Mouse (Mus musculus) small intestine, adult 2 months (tissue): Measurements from ENCODE around the gene Uggt2.

ENCODE experiments used
- CTCF ChIP-seq: fragments of 200-500 bp; IDR thresholded peaks from 2 replicates; pipeline ENCODE4 v1.5.1; 2012; ENCODE audit warnings: low read depth, mild to moderate bottlenecking, control low read depth, inconsistent platforms, low read length, moderate library complexity, mixed read lengths; ENCODE audit not compliant: insufficient replicate concordance, insufficient read length; ENCODE audit errors: extremely low read depth
- POLR2A ChIP-seq: fragments of 200-500 bp; IDR thresholded peaks from 2 replicates; pipeline ENCODE4 v1.6.1; 2012; ENCODE audit warnings: low read depth, mild to moderate bottlenecking, control low read depth, inconsistent platforms, low read length, moderate library complexity

DNA sequence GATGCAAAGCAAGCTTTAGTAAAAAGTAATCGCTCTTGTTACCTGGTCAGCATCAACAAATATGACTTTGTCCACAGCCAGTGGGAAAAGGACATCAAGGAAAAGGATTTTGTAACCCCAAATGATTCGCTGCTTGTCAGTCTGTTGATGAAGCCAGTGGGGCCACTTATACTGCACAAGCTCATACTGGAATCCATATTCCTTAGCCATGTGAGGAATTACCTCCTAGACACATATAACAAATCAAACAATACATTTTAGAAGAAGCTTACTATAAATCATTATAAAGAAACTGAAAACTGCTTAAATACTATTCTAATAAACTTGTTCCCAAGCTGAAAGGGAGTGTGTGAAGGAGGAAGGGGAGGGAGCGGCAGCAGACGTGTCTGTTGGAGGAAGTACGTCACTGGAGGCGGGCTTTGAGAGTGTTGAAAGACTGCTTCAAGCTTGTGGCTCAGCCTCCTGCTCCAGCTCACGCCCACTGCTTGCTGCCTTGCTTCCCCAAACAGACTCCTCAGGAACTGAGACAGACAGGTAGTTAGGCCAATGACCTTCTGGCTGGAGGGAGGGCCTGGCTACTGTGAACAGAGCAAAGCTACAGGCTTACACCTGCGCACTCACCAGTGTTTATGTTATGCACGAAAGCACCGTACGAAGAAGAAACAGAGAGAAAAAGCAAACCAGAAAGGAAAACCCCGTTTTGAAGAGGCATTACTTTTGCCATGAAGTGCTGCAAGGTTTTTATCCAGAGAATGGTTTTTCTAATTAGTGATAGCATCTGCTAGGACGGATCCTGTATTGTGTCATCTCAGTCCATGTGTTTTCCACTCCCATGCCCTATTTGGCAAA is 91.9 kb downstream of the Uggt2 start:
- TF ChIP-seq POLR2A = peak; percentile 22; the same call in 1 of the 2 replicates
- no peak for TF ChIP-seq CTCF
